Mouse (Mus musculus) liver (tissue): Measurements from ENCODE around the gene Stim1.
"Not testable (repeated sequence)": the region's sequence is repeated elsewhere in the genome, so short reads cannot be mapped to it uniquely, and the experiment has no call there.

ENCODE experiments used
- DNase-seq: peaks from one replicate; pipeline ENCODE4 v3.0.0-alpha.2; 2020; ENCODE audit warnings: mixed read lengths

Stim1 gene

DNA sequence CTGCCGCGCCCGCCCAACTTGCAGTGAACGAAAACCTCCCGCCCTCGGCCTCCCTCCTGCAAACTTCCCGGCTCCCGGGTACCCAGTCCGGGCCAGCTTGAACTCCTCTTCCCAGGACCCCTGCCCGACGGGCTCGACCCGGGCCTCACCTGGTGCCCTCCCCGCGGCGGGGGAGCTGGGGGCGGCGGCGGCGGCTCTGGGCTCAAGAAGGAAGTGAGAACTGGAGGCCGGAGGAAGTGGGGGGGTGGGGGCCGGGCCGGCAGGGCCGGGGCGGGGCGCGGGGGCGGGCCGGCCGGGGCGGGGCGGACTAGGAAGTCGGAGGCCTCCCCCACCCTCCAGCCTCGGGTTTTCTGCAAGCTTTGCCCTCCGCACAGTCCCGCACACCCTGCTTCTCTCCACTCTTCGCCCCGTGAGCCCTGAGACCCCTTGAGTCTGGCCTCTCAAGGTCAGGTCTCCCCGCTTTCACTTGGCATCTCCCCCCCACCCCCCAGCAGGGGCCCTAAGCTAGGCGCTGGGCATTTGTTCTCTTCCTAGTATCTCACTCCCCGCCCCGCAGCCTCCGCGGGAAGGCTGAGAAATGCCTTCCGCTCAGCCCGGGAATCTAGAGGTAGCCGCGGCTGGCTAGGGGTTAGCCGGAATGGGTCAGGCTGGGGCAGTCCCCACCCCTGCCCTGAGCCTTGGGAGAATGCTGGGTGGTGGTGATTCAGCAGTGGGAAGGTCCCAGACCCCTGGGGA lies 17.5 kb upstream of the Stim1 start:
- peak; percentile 91 for DNase-seq

GRCm38 (mm10) chr7:102250631-102251214 lies 16.9 kb upstream of the Stim1 start:
- DNase-seq: peak; percentile 93

- DNase-seq: no peak
These were observed 14.0 kb upstream of the Stim1 start for GRCm38 (mm10) chr7:102253631-102254030.

DNA sequence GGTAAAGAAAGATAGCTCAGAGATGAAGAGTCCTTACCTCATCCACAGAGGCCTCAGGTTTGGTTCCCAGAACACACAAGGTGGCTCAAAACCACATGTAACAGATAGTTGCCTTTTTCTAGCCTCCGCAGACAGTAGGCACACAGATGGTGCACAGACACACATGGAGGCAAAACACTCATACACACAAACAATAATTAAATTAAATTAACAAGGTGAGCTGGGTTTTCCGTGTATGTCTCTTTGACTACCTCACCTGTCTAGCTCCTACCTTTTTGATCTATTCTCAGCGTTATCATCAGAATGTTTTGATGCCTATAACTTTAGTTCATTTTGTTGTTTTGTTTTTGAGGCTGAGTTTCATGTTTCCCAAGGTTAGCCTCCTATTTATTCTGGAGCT lies 11.7 kb upstream of the Stim1 start, which contains the start of gene Rhog:
Gene Rhog, minus strand, starts transcription at position 101 of the 400 bp plus-strand sequence.
- DNase-seq: no peak

DNA sequence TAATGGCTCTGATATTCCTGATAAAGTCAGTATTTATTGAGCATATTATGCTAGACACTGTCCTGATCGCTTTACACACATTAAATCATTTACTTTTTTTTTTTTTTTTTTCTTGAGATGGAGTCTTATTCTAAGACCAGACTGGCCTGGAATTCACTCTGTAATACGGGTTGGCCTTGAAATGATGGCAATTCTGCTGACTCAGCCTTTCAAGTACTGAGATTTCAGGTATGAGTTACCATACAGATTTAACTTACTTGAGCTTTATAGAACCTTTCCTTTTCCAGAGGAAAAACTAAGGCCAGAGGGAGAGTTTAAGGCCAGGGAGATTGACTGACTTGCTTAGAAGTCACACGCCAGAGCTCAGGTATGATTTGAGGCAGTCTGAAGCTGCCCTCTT lies 11.0 kb upstream of the Stim1 start:
- no peak for DNase-seq

GRCm38 (mm10) chr7:102258189-102258588 lies 9.4 kb upstream of the Stim1 start:
- DNase-seq: peak; percentile 86

DNA sequence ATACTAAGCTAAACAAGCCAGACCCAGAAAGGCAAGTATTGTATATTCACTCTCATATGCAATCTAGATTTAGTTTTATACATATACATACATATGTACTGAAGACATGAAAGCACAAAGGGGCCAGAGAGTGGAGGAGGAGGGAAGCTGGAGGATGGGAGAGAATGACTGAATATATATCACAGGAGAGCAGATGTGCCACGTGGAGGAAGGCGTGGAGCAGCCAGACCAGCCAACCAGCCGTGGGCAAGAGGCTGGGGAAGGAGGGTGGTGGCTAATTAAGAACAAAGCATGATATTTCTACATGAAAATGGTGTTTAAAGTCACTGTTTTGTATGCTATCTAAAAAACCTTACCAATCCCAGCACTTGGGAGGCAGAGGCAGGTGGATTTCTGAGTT lies 8.9 kb upstream of the Stim1 start:
- DNase-seq: no peak

DNA sequence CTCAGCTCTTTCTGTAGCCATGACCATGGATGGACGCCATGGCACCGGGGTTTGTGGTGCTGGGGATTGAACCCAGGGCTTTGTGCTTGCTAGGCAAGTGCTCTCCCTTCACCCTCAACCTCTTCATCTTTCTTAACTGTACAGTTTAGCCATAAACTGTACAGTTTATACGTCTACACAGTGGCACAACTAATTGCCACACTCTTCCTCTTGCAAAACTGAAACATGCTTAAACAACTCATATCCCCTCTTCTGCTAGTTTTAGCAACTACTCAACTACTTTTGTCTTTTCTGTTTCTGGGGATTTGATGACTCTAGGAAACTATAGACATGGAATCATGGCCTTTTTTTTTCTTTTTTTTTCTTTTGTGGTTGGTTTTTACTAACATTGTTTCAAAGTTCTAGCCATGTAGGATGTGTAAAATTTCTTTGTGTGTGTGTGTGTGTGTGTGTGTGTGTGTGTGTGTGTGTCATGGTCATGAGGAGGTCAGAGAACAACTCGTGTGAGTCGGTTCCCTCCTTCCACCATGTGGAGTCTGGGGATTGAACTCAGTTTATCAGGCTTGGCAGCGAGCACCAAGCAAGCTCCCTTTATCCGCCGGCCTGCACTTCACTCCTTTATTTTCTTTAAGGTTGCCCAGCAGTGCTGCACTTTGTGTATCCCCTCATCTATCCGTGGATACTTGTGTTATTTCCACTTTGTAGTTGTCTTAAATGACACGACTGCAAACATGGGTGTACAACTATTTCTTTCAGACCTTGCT lies 7.7 kb upstream of the Stim1 start:
- DNase-seq: no peak

- no peak for DNase-seq
These were observed 7.1 kb upstream of the Stim1 start for GRCm38 (mm10) chr7:102260518-102260917.

DNA sequence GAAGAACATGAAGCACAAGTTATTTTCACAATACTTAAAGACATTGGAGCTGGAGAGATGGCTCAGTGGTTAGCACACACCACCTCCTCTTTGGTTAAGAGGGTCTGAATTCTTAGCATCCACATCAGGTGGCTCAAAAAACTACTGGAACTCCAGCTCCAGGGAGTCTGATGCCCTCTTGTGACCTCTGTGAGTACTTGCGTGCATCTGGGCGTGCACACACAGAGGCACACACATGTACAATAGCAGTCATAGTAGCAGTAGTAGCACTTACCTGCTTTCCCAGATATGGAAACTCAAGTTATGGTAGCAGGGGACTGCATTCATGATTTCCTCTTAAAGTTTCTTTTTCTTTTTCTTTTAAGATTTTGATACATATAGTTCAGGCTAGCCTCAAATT lies 4.6 kb upstream of the Stim1 start:
- DNase-seq: no peak

- not testable (repeated sequence) for DNase-seq
These were observed 1.6 kb upstream of the Stim1 start for GRCm38 (mm10) chr7:102266021-102266400.

DNA sequence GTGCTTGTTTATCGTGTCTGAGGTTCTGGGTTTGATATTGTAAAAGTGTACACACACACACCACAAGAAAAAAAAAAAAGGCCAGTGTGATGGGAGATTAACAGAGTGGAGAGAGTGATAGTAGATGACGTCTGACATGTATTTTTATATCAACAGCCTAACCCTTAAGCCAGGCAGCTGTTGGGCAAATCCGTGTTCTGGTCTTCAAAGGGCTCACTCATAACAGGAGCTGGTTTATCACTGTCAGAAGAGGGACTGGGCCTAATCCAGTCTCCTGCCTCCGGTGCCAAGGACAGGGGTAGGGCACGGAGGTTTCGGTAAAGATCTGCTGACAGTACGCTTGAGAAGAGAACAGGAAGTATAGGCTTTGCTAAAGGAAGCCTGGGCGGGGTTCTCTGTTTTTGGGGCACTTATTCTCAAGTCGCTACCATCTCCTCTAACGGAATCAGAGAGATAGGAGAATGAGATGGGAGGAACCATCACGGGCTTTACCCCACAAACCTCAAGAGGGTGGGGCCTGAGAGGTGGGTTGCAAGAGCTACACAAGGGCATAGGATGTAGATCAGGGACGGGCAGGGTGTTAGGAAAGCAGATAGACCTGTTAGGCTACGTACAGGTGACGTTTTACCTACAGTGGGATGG lies 1.1 kb upstream of the Stim1 start:
- DNase-seq: peak; percentile 67

GRCm38 (mm10) chr7:102267113-102267579 lies 460 bp upstream of the Stim1 start:
- peak; percentile 97 for DNase-seq

- no peak for DNase-seq
These were observed 766 bp downstream of the Stim1 start for GRCm38 (mm10) chr7:102268395-102268748.

DNA sequence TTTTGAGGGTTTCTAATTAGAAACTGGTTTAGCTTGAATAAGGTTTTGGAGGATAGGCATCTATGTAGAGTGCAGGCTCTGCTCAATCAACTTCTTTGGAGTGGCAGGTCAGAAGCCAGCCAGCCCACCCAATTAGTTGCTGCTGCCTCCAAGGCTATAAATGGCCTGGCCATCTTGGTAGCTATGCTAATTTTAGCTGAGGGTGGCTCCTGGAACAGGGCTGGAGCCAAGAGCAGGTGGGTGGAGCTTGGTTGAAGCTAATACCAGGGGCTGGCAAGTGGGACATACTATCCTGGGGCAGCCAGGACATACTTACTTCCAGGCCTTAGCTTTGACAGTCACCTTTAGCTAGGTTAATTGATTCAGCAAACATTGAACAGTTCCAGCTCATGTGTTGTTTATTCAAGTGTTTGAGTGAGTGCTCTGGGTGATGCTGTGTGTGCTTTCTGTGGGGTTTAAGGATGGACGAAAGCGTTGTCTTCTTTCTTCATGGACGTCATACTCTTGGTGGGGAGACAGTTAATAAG lies 4.9 kb downstream of the Stim1 start:
- DNase-seq: peak; percentile 18

- no peak for DNase-seq
These were observed 13.8 kb downstream of the Stim1 start for GRCm38 (mm10) chr7:102281403-102281802.

GRCm38 (mm10) chr7:102282261-102282660 lies 14.7 kb downstream of the Stim1 start:
- DNase-seq: no peak

DNA sequence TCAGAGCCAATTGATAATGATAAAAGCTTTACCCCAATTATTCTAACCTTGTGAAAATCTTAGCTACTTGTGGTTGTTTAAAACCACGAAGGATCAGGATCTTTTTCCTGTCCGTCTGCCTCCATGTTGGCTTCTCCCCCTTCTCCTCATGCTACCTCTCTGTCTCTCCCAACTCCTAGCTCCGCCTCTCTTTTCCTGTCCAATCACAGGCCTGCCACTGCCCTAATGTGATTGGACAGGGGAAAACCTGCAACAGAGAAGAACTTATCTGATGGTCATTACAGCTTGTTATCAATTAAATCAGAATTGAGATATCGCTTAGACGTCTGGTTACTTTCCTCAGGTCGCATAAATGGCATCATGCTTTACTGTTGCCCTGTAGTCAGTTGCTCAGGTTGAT lies 21.9 kb downstream of the Stim1 start:
- DNase-seq: no peak

GRCm38 (mm10) chr7:102292228-102292627 lies 24.6 kb downstream of the Stim1 start:
- no peak for DNase-seq

DNA sequence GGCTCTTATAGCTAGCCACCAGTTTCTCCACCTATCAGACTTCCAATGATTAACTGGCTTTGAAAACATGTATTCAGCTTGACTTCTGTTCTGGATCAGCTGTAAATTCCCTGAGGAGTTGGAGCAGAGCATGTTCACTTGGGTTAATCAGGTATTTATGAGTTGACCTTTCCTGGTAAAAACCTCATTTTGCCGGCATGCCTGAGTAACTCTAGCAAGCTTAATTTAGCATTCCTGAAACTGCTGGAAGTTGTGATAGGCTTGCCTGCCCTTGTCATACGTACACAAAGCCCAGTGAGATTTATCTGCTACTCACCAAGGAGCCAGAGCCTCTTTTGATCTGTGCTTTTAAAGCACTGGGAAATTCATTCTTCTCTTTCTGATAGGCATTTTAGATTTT lies 25.6 kb downstream of the Stim1 start:
- no peak for DNase-seq

DNA sequence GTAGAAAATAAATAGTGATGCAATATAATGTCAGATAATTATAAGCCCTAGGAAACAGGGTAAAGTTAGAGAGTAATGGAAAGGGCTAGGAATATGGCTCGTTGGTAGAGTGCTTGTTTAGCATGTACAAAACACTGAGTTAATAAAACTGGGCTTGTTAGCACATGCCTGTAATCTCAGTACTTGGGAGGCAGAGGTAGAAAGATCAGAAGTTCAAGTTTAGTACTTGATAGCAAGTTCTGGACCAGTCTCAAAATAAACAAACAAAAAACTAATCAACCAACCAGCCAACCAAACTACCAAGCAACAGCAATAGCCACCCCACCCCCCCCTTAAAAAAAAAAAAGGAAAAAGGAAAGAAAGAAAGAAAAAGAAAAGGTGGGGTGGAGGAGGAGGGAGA lies 33.2 kb downstream of the Stim1 start:
- no peak for DNase-seq

GRCm38 (mm10) chr7:102302471-102302870 lies 34.9 kb downstream of the Stim1 start:
- no peak for DNase-seq

- DNase-seq: no peak
These were observed 38.0 kb downstream of the Stim1 start for GRCm38 (mm10) chr7:102305596-102305995.
